Mouse (Mus musculus) forebrain, embryonic 11.5 days (tissue): ENCODE measurements around the gene Narfl. TPM values are rescaled to one million over a fixed set of nuclear protein-coding genes. Genes with fewer than 3 reads are reported as not detected.

Experiments
- ATAC-seq: fragments of 200-750 bp; cut with Nextera tagmentation; replicated peaks from 2 replicates; pipeline ENCODE4 v1.8.0; 2017; ENCODE audit warnings: moderate TSS enrichment; ENCODE audit not compliant: low FRiP score
- DNase-seq: peaks from one replicate; pipeline ENCODE4 v3.0.0-alpha.2; 2017; ENCODE audit warnings: low spot score
- H3K27ac ChIP-seq: fragments of 300-500 bp; sonication (generic); 2 replicates; pipeline ENCODE4 v1.5.1; 2014; ENCODE audit warnings: low read depth, low read length
- H3K27me3 ChIP-seq: fragments of 300-500 bp; sonication (generic); 2 replicates; pipeline ENCODE4 v1.6.1; 2014; ENCODE audit warnings: mild to moderate bottlenecking, low read length, mixed read lengths; ENCODE audit not compliant: control insufficient read depth, insufficient read depth
- H3K36me3 ChIP-seq: fragments of 300-500 bp; sonication (generic); 2 replicates; pipeline ENCODE4 v1.6.1; 2014; ENCODE audit warnings: mild to moderate bottlenecking, low read length, moderate library complexity, mixed read lengths; ENCODE audit not compliant: control insufficient read depth, insufficient read depth
- H3K4me1 ChIP-seq: fragments of 300-500 bp; sonication (generic); replicated peaks from 2 replicates; pipeline ENCODE4 v1.6.1; 2014; ENCODE audit warnings: low read length, mixed read lengths; ENCODE audit not compliant: control insufficient read depth, insufficient read depth
- H3K4me2 ChIP-seq: fragments of 300-500 bp; sonication (generic); 2 replicates; pipeline ENCODE4 v1.6.1; 2014; ENCODE audit warnings: low read depth, mild to moderate bottlenecking, low read length, moderate library complexity, mixed read lengths; ENCODE audit not compliant: severe bottlenecking
- H3K4me3 ChIP-seq: fragments of 300-500 bp; sonication (generic); 2 replicates; pipeline ENCODE4 v1.5.1; 2014; ENCODE audit warnings: low read depth, low read length
- H3K9ac ChIP-seq: fragments of 300-500 bp; sonication (generic); 2 replicates; pipeline ENCODE4 v1.6.1; 2014; ENCODE audit warnings: low read length
- H3K9me3 ChIP-seq: fragments of 300-500 bp; sonication (generic); 2 replicates; pipeline ENCODE4 v1.6.1; 2016; ENCODE audit warnings: low read length, mixed read lengths; ENCODE audit not compliant: control insufficient read depth
- WGBS: fragments of 180-500 bp; shearing (Covaris S2); extraction: QIAGEN DNeasy Blood & Tissue Kit; methylation state at CpG from one replicate; pipeline ENCODE4 v1.1.7; 2014; 5-methylcytosine and 5-hydroxymethylcytosine counted together
- polyA plus RNA-seq: library from polyadenylated mRNA; unstranded; fragments of >200 nt; fragmentation: Nextera tagmentation; extraction: Ambion mirVana; gene quantifications from 2 replicates; pipeline ENCODE4 v1.2.1, GENCODE M21; 2014

Narfl gene
- polyA plus RNA-seq, 1 experiment from 2014 or later, result 24.5 TPM

- Histone ChIP-seq H3K9ac (0 out of 2 replicates have a peak overlapping the region, but pooled peaks have one; percentile 13), H3K36me3 (no peaks in the 10 kb centered on the region), H3K4me1 (peaks cover 9% of the 10 kb centered on the region), H3K9me3 (no peaks in the 10 kb centered on the region), H3K4me2 (no peak overlapping the region), H3K4me3 (no peak overlapping the region), H3K27me3 (peaks cover 2% of the 10 kb centered on the region), H3K27ac (no peak overlapping the region)
- 3% methylated on average over 20 of the region's 20 CpGs for WGBS
- DNase-seq (peak; percentile 92), ATAC-seq (no peak)
Observed at GRCm38 (mm10) chr17:25813471-25813870, 39.9 kb downstream of the Narfl start.

- H3K27ac ChIP-seq, result no peak overlapping the region
- no peak overlapping the region for H3K9ac ChIP-seq
- no peak overlapping the region for H3K4me2 ChIP-seq
- WGBS, result 89% methylated on average over 11 of the region's 11 CpGs
- H3K27me3 ChIP-seq, result peaks cover 14% of the 10 kb centered on the region
- no peaks in the 10 kb centered on the region for H3K9me3 ChIP-seq
- no peak overlapping the region for H3K4me3 ChIP-seq
- ATAC-seq, result no peak
- H3K4me1 ChIP-seq, result peaks cover 6% of the 10 kb centered on the region; the same call in 1 of the 2 replicates
- H3K36me3 ChIP-seq, result no peaks in the 10 kb centered on the region
- peak; percentile 52 for DNase-seq
Observed at GRCm38 (mm10) chr17:25817662-25818061, 44.1 kb downstream of the Narfl start.

- H3K4me3 ChIP-seq, result peak overlapping the region; percentile 13; the same call in 1 of the 2 replicates
- peaks cover 7% of the 10 kb centered on the region; the same call in 1 of the 2 replicates for H3K4me1 ChIP-seq
- H3K4me2 ChIP-seq, result peak overlapping the region; percentile 37
- ATAC-seq (no peak), DNase-seq (peak; percentile 60)
- H3K9me3 ChIP-seq, result no peaks in the 10 kb centered on the region
- 7% methylated on average over 46 of the region's 46 CpGs for WGBS
- H3K9ac ChIP-seq, result peak overlapping the region; percentile 33; the same call in 1 of the 2 replicates
- H3K27ac ChIP-seq, result no peak overlapping the region
- H3K27me3 ChIP-seq, result peaks cover 14% of the 10 kb centered on the region
- no peaks in the 10 kb centered on the region for H3K36me3 ChIP-seq
Observed at GRCm38 (mm10) chr17:25818851-25819780, 45.5 kb downstream of the Narfl start.

- no peaks in the 10 kb centered on the region; the same call in 1 of the 2 replicates for H3K36me3 ChIP-seq
- DNase-seq (peak; percentile 78), ATAC-seq (peak; percentile 72)
- H3K4me1 ChIP-seq, result peaks cover 17% of the 10 kb centered on the region
- H3K4me2 ChIP-seq, result peak within 1 kb of the TSS; percentile 60
- 1% methylated on average over 18 of the region's 18 CpGs for WGBS
- H3K9me3 ChIP-seq, result no peaks in the 10 kb centered on the region
- peak within 1 kb of the TSS; percentile 60 for H3K9ac ChIP-seq
- peaks cover 12% of the 10 kb centered on the region for H3K27me3 ChIP-seq
- H3K4me3 ChIP-seq, result peak within 1 kb of the TSS; percentile 54
- H3K27ac ChIP-seq, result no peak within 1 kb of the TSS
Observed at GRCm38 (mm10) chr17:25823452-25823851, 49.9 kb downstream of the Narfl start, which contains the start of gene Wdr24. Gene Wdr24, plus strand, starts transcription at chr17:25823627.

- WGBS, result 74% methylated on average over 16 of the region's 17 CpGs
- Histone ChIP-seq H3K4me1 (peaks cover 17% of the 10 kb centered on the region), H3K27ac (no peak overlapping the region)
Observed at GRCm38 (mm10) chr17:25824362-25825142, 51.0 kb downstream of the Narfl start.

GRCm38 (mm10) chr17:25825311-25825710 lies 51.7 kb downstream of the Narfl start:
- H3K27ac ChIP-seq, result no peak overlapping the region
- no peak for ATAC-seq
- 94% methylated on average over 6 of the region's 6 CpGs for WGBS
- peak overlapping the region; percentile 12; the same call in 1 of the 2 replicates for H3K9ac ChIP-seq
- H3K4me2 ChIP-seq, result 0 out of 2 replicates have a peak overlapping the region, but pooled peaks have one; percentile 5
- peaks cover 2% of the 10 kb centered on the region; the same call in 1 of the 2 replicates for H3K27me3 ChIP-seq
- H3K9me3 ChIP-seq, result no peaks in the 10 kb centered on the region
- peaks cover 23% of the 10 kb centered on the region for H3K4me1 ChIP-seq
- H3K4me3 ChIP-seq, result no peak overlapping the region
- H3K36me3 ChIP-seq, result peaks cover under 1% of the 10 kb centered on the region; the same call in 1 of the 2 replicates
- DNase-seq, result no peak

More at GRCm38 (mm10) chr17:25824362-25825142, 51.0 kb downstream of the Narfl start:
- DNase-seq, result no peak
- Histone ChIP-seq H3K27me3 (peaks cover 9% of the 10 kb centered on the region), H3K9ac (peak overlapping the region; percentile 60), H3K9me3 (no peaks in the 10 kb centered on the region), H3K36me3 (no peaks in the 10 kb centered on the region; the same call in 1 of the 2 replicates), H3K4me2 (peak overlapping the region; percentile 60), H3K4me3 (peak overlapping the region; percentile 54)
- ATAC-seq, result no peak

- WGBS, result 95% methylated on average over 27 of the region's 27 CpGs
- ATAC-seq, result no peak
- no peak overlapping the region for H3K4me3 ChIP-seq
Observed at GRCm38 (mm10) chr17:25825984-25826570, 52.5 kb downstream of the Narfl start.

GRCm38 (mm10) chr17:25827011-25827410 lies 53.4 kb downstream of the Narfl start:
- 93% methylated on average over 13 of the region's 13 CpGs for WGBS
- ATAC-seq, result no peak

More at GRCm38 (mm10) chr17:25825984-25826570, 52.5 kb downstream of the Narfl start:
- no peak overlapping the region for H3K9ac ChIP-seq
- peaks cover 23% of the 10 kb centered on the region for H3K4me1 ChIP-seq
- H3K9me3 ChIP-seq, result no peaks in the 10 kb centered on the region
- H3K27ac ChIP-seq, result no peak overlapping the region
- H3K27me3 ChIP-seq, result no peaks in the 10 kb centered on the region
- no peak overlapping the region for H3K4me2 ChIP-seq
- H3K36me3 ChIP-seq, result peaks cover 4% of the 10 kb centered on the region; the same call in 1 of the 2 replicates
- peak; percentile 48 for DNase-seq

More at GRCm38 (mm10) chr17:25827011-25827410, 53.4 kb downstream of the Narfl start:
- Histone ChIP-seq H3K27ac (no peak overlapping the region), H3K9ac (no peak overlapping the region), H3K4me3 (no peak overlapping the region), H3K4me1 (peaks cover 30% of the 10 kb centered on the region), H3K27me3 (no peaks in the 10 kb centered on the region), H3K36me3 (peaks cover 9% of the 10 kb centered on the region; the same call in 1 of the 2 replicates), H3K4me2 (no peak overlapping the region), H3K9me3 (no peaks in the 10 kb centered on the region)
- DNase-seq, result no peak
